Mouse (Mus musculus) ES-Bruce4 (cell line): ENCODE data around the gene Kdm2b. TPM values are rescaled to one million over a fixed set of nuclear protein-coding genes. Genes with fewer than 3 reads are reported as not detected.
A peak's percentile ranks its signal among the peaks of the same experiment; 100 is the strongest.

Experiments used
- H3K27ac ChIP-seq: 2 replicates; pipeline ENCODE4 v1.5.1; 2012; ENCODE audit warnings: low read length, inconsistent platforms; ENCODE audit not compliant: insufficient read depth
- H3K27me3 ChIP-seq: 2 replicates; pipeline ENCODE4 v1.6.1; 2012; ENCODE audit warnings: mild to moderate bottlenecking, low read length, inconsistent platforms; ENCODE audit not compliant: control insufficient read depth, poor library complexity, insufficient read depth, severe bottlenecking
- H3K36me3 ChIP-seq: 2 replicates; pipeline ENCODE4 v1.6.1; 2012; ENCODE audit warnings: inconsistent platforms, mild to moderate bottlenecking, low read length, moderate library complexity; ENCODE audit not compliant: control insufficient read depth, poor library complexity, insufficient read depth, severe bottlenecking
- H3K4me1 ChIP-seq: one replicate; pipeline ENCODE4 v1.8.1; 2011; ENCODE audit warnings: low read length; ENCODE audit not compliant: control insufficient read depth, insufficient read depth
- H3K4me3 ChIP-seq: 2 replicates; pipeline ENCODE4 v1.5.1; 2011; ENCODE audit warnings: low read depth, mild to moderate bottlenecking, low read length
- H3K9ac ChIP-seq: 2 replicates; pipeline ENCODE4 v1.6.1; 2012; ENCODE audit warnings: low read depth, mild to moderate bottlenecking, inconsistent platforms; ENCODE audit not compliant: poor library complexity, severe bottlenecking
- H3K9me3 ChIP-seq: replicated peaks from 2 replicates; pipeline ENCODE4 v1.6.1; 2012; ENCODE audit warnings: mild to moderate bottlenecking, low read length, inconsistent platforms; ENCODE audit not compliant: control insufficient read depth, poor library complexity, insufficient read depth, severe bottlenecking
- CTCF ChIP-seq: IDR thresholded peaks from one replicate; pipeline ENCODE4 v1.8.1; 2011; ENCODE audit warnings: low read depth, low read length
- EP300 ChIP-seq: IDR thresholded peaks from 2 replicates; pipeline ENCODE4 v1.6.1; 2011; ENCODE audit warnings: low read depth, low read length; ENCODE audit not compliant: insufficient read depth
- POLR2A ChIP-seq: IDR thresholded peaks from one replicate; pipeline ENCODE4 v1.8.1; 2011; ENCODE audit warnings: low read length; ENCODE audit not compliant: insufficient read depth
- polyA plus RNA-seq: library from polyadenylated mRNA; stranded (reverse); fragments of >200 nt; gene quantifications from 2 replicates; pipeline ENCODE4 v1.2.4, GENCODE M21; 2011; ENCODE audit warnings: low read depth; ENCODE audit not compliant: missing spikeins, insufficient read depth, insufficient read length

Gene Kdm2b
- 50.3 and 56.8 TPM in 2 replicates for polyA plus RNA-seq

DNA sequence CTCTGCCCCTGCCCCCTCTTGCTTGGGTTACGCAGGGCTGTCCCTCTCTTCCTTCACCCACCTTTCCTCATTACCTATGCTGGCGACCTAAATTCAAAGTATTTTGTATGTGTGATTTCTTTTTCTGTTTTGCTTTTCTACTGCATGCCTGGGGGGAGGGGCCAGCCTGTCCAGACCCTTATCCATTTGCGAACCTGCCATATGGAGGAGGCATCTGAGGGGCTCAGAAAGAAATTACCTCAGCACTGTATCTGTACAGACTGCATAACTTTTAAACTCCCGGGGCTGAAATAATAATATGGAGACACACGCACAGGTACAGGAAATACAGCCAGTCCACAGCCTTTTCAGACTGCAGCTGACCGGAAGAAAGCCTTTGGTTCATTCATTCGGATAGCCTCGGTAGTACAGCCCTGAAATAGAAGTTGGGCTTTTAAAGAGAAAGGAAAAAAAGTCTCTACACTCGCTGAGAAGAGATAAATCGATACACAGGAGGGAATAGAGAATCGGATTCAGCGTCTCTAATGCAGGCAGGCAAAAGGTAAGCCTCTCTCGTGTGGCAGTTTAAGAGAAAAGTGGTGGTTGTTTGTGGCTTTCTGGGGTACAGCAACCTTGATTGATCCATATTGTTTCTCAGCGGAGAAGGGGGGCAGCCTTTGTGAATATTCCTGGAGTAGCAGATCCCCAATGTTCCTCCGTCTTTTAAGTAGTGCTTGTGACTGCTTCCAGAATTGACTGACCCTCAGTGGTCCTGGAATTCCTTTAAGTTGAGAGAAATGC lies at the start of gene Kdm2b:
Kdm2b (minus strand) TSS at position 273 of the 780 bp plus-strand sequence.
- Histone ChIP-seq H3K27ac (peak within 1 kb of the TSS; percentile 86), H3K36me3 (no peaks in the 10 kb centered on the region), H3K4me3 (peak within 1 kb of the TSS; percentile 57), H3K4me1 (peaks cover 5% of the 10 kb centered on the region), H3K9me3 (no peaks in the 10 kb centered on the region), H3K27me3 (no peaks in the 10 kb centered on the region), H3K9ac (peak within 1 kb of the TSS; percentile 92)
- TF ChIP-seq EP300, result no peak
- no peak for TF ChIP-seq CTCF
- TF ChIP-seq POLR2A, result no peak

- Histone ChIP-seq H3K27ac (peak overlapping the region; percentile 85), H3K9ac (peak overlapping the region; percentile 50; the same call in 1 of the 2 replicates), H3K4me3 (peak overlapping the region; percentile 53), H3K27me3 (no peaks in the 10 kb centered on the region), H3K36me3 (no peaks in the 10 kb centered on the region), H3K9me3 (no peaks in the 10 kb centered on the region), H3K4me1 (peaks cover 10% of the 10 kb centered on the region)
- TF ChIP-seq EP300, result peak; percentile 55; the same call in 1 of the 2 replicates
- TF ChIP-seq CTCF, result no peak
- peak; percentile 75 for TF ChIP-seq POLR2A
Measured at GRCm38 (mm10) chr5:123039120-123039752, 49.6 kb upstream of the Kdm2b start.

DNA sequence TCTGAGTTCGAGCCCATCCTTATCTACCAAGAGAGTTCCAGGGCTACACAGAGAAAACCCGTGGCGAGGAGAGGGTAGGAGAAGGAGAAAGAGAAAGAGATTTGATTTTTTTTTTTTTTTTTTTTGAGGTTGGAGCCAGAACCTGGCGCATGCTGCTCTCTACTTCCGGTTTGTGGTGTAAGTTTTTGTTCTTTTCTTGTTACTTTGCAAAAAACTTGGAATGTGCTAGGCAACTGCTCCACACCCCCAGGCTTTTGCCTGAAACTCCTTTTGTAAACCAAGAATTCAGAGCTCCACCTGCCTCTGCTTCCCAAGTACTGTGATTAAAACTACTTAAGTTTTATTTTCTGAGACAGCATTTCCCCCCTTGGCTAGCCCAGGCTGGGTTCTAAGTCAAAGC lies 48.5 kb upstream of the Kdm2b start:
- Histone ChIP-seq H3K36me3 (no peaks in the 10 kb centered on the region), H3K27ac (peak overlapping the region; percentile 85), H3K27me3 (no peaks in the 10 kb centered on the region), H3K4me3 (no peak overlapping the region), H3K4me1 (peaks cover 10% of the 10 kb centered on the region), H3K9me3 (no peaks in the 10 kb centered on the region), H3K9ac (peak overlapping the region; percentile 50)
- TF ChIP-seq POLR2A (no peak), EP300 (no peak), CTCF (no peak)

DNA sequence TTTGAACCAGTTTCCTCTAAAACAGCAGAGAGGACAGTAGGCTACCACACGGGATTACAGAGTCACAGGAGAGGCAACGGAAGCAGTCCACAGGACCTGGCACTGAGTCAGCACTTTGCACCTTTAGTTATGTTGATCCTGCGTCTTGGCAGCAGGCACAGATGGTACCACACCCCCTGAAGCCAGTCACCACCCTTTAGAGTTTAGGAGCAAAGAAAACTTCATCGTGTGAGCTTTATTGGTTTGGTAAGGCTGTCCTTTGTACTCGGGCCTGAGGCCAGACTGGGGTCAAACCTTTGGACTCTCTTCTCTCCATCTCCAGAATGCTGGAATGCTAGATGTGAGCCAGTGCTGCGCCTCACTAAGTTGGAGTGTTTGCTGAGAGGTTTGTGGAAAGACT lies 45.9 kb upstream of the Kdm2b start:
- TF ChIP-seq POLR2A (no peak), EP300 (peak; percentile 85), CTCF (no peak)

DNA sequence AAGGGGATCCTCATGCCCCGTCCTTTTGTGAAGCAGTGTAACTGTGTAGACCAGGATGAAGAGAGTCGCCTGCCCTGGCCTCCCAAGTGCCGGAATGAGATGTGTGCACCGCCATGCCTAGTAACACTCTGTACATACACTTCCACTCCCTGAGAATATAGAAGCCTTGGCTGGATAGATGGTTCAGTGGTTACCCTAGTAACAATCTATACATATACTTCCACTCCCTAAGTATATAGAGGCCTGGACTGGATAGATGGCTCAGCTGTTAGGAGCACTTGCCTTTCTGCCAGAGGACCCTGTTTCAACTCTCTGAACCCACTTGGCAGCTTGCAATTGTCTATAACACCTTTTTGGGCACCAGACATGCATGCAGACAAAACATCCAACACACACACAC lies 45.5 kb upstream of the Kdm2b start:
- Histone ChIP-seq H3K4me3 (no peak overlapping the region), H3K9me3 (0 out of 2 replicates have a peak, but pooled peaks cover 3% of the 10 kb centered on the region), H3K4me1 (peaks cover 6% of the 10 kb centered on the region), H3K36me3 (no peaks in the 10 kb centered on the region), H3K27me3 (no peaks in the 10 kb centered on the region), H3K9ac (no peak overlapping the region), H3K27ac (peak overlapping the region; percentile 66)
- TF ChIP-seq CTCF (no peak), EP300 (no peak), POLR2A (no peak)

More for the DNA sequence above, 45.9 kb upstream of the Kdm2b start:
- H3K27ac ChIP-seq, result peak overlapping the region; percentile 66
- H3K27me3 ChIP-seq, result no peaks in the 10 kb centered on the region
- H3K36me3 ChIP-seq, result no peaks in the 10 kb centered on the region
- no peak overlapping the region for H3K9ac ChIP-seq
- H3K4me1 ChIP-seq, result peaks cover 7% of the 10 kb centered on the region
- H3K9me3 ChIP-seq, result 0 out of 2 replicates have a peak, but pooled peaks cover 3% of the 10 kb centered on the region
- H3K4me3 ChIP-seq, result no peak overlapping the region

DNA sequence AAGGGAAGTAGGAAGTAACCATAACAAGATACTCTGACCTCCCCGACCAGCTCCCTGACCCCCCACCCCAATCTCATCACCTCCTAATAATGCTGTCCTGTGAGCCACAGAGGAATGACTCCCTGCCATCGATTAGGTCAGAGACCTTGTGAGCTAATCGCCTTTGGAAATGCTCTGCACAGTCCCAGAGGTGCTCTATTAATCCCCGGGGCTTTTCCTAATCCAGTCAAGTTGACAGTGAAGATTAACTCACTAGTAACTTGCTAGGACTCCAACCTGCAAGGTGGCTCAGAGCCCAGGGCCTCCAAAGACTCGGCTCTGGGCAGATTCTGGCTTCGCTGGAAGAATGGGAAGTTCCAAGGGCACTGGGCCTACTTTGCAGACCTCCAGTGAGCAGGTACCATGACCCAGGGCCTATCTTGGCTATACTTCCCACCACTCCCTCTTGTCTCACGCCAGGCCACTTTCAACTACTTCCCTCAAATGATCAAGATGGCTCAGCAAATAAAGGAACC lies 44.1 kb upstream of the Kdm2b start:
- H3K27ac ChIP-seq, result no peak overlapping the region; the same call in 1 of the 2 replicates
- H3K36me3 ChIP-seq, result no peaks in the 10 kb centered on the region
- H3K4me1 ChIP-seq, result peaks cover 6% of the 10 kb centered on the region
- no peak overlapping the region for H3K4me3 ChIP-seq
- H3K9ac ChIP-seq, result no peak overlapping the region
- no peak for TF ChIP-seq POLR2A
- no peak for TF ChIP-seq EP300
- TF ChIP-seq CTCF, result no peak
- H3K9me3 ChIP-seq, result 0 out of 2 replicates have a peak, but pooled peaks cover 3% of the 10 kb centered on the region
- H3K27me3 ChIP-seq, result no peaks in the 10 kb centered on the region
